In the genomic region with DNA sequence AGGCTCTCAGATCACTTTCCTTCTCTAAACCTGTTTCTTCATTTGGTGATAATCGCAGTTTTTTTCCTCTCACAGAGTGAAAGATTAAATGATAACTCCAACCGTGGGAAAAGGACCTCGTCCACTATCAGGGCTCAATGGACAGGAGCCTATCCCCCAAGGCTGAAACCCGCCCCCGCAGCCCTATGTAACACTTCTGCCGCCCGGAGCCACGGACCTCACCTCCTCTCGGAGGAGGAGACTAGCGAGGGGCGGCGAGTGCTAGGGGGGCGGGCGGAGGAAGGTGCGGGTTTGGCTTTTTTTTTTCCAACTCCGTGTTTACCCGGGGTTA, we compare ENCODE assay signal across 8 mouse cellular contexts. TPM values are rescaled to one million over a fixed set of nuclear protein-coding genes. Genes with fewer than 3 reads are reported as not detected.
DNase-seq lines count a peak whose midpoint lies in the region; ATAC-seq and TF ChIP-seq lines count a peak whose summit lies in the region.

No protein-coding gene starts in this region.

- H3K4me1 ChIP-seq in thymus, adult 2 months (replicated peaks; ENCODE audit: control insufficient read depth, insufficient read depth, low read length), result peaks cover 3% of the 10 kb centered on the region
- H3K4me1 ChIP-seq in liver, embryonic 13.5 days (replicated peaks), result peaks cover 25% of the 10 kb centered on the region

- peak overlapping the region; percentile 71 for H3K9ac ChIP-seq in liver, embryonic 13.5 days

- peak overlapping the region; percentile 99 for H3K27ac ChIP-seq in gastrocnemius, adult 2 months
- H3K27ac ChIP-seq in thymus, adult 2 months (ENCODE audit: control insufficient read depth, insufficient read depth, low read length), result peak overlapping the region; percentile 85
- H3K27ac ChIP-seq in liver, embryonic 13.5 days, result peak overlapping the region; percentile 89

- peak overlapping the region; percentile 59 for H3K4me2 ChIP-seq in liver, embryonic 13.5 days

- DNase-seq in gastrocnemius, adult 2 months, result no peak
- DNase-seq in gastrocnemius, adult 18-20 months (ENCODE audit: low spot score), result no peak
- no peak for DNase-seq in thymus, adult 2 months
- DNase-seq in thymus, adult 18-20 months, result no peak
- DNase-seq in liver, embryonic 13.5 days, result no peak
- no peak for DNase-seq in urinary bladder, postnatal 14 days (ENCODE audit: low spot score)
- DNase-seq in layer of hippocampus, adult 9-10 months (ENCODE audit: low spot score), result no peak

- no peak; the same call in 1 of the 2 replicates for ATAC-seq in liver, embryonic 13.5 days (ENCODE audit: low read depth)
- no peak for ATAC-seq in monocyte, adult 5-6 weeks (replicated peaks; ENCODE audit: insufficient number of reproducible peaks, low FRiP score, low TSS enrichment, poor library complexity, severe bottlenecking)

- H3K9me3 ChIP-seq in liver, embryonic 13.5 days (replicated peaks), result no peaks in the 10 kb centered on the region

- TF ChIP-seq POLR2A in thymus, adult 2 months (IDR thresholded peaks at IDR 0.05; ENCODE audit: control insufficient read depth, extremely low read depth, insufficient read depth, low read length, poor library complexity), result no peak

- 0% methylated on average over 17 of the region's 17 CpGs for WGBS in thymus, adult 2 months
- WGBS in liver, embryonic 13.5 days (ENCODE audit: insufficient replicate concordance), result 12% methylated on average over 17 of the region's 17 CpGs

- H3K27me3 ChIP-seq in thymus, adult 2 months (ENCODE audit: control insufficient read depth, insufficient read depth, low read length), result no peaks in the 10 kb centered on the region
- H3K27me3 ChIP-seq in liver, embryonic 13.5 days, result no peaks in the 10 kb centered on the region

- H3K36me3 ChIP-seq in thymus, adult 2 months (ENCODE audit: control insufficient read depth, insufficient read depth, low read length), result peaks cover 7% of the 10 kb centered on the region; the same call in 1 of the 2 replicates
- 0 out of 2 replicates have a peak, but pooled peaks cover 4% of the 10 kb centered on the region for H3K36me3 ChIP-seq in liver, embryonic 13.5 days

- intact Hi-C loops in gastrocnemius, adult 2 months (cut with DNase I), result loop anchor here (10.0 kb wide), 1 partner anchor 385 kb away; no protein-coding TSS in a partner anchor

- no peak for TF ChIP-seq CTCF in gastrocnemius, adult 2 months (IDR thresholded peaks at IDR 0.05)
- no peak for TF ChIP-seq CTCF in thymus, adult 2 months (IDR thresholded peaks at IDR 0.05; ENCODE audit: borderline replicate concordance, control insufficient read depth, extremely low read depth, insufficient read depth, low read length, poor library complexity)

- peak overlapping the region; percentile 82 for H3K4me3 ChIP-seq in gastrocnemius, adult 2 months
- H3K4me3 ChIP-seq in thymus, adult 2 months (ENCODE audit: control insufficient read depth, insufficient read depth, low read length), result peak overlapping the region; percentile 48
- peak overlapping the region; percentile 71 for H3K4me3 ChIP-seq in liver, embryonic 13.5 days (replicated peaks)

RNA-seq across cellular contexts. Expression of a gene that starts 0.4 kb away (rescaled TPM):
- total RNA-seq in gastrocnemius, adult 2 months (2021), result 10 to 100 TPM in 1 of 2 experiments, 1 to 10 TPM in 1; 8.6 to 11.4 TPM
- 1 to 10 TPM; 8.8 to 9.3 TPM for total RNA-seq in gastrocnemius, adult 18-20 months (2021)
- polyA plus RNA-seq in thymus, adult 2 months (2012; rRNA removed), result 25.6 and 27.7 TPM in 2 replicates
- 6.2 and 7.1 TPM in 2 replicates for polyA plus RNA-seq in liver, embryonic 13.5 days (2015; fragmentation: Nextera tagmentation; extraction: Ambion mirVana)
- 28.9 to 57.7 TPM (median 43.1 TPM) in 3 replicates for total RNA-seq in monocyte, adult 5-6 weeks (2017)
